Mouse (Mus musculus): ENCODE data around the gene Arel1. TPM values are rescaled to one million over a fixed set of nuclear protein-coding genes. Genes with fewer than 3 reads are reported as not detected.
A peak's percentile ranks its signal among the peaks of the same experiment; 100 is the strongest.

Gene Arel1
- polyA plus RNA-seq (2015; fragmentation: Nextera tagmentation; extraction: Ambion mirVana), result 9.3 and 10.1 TPM in 2 replicates

DNA sequence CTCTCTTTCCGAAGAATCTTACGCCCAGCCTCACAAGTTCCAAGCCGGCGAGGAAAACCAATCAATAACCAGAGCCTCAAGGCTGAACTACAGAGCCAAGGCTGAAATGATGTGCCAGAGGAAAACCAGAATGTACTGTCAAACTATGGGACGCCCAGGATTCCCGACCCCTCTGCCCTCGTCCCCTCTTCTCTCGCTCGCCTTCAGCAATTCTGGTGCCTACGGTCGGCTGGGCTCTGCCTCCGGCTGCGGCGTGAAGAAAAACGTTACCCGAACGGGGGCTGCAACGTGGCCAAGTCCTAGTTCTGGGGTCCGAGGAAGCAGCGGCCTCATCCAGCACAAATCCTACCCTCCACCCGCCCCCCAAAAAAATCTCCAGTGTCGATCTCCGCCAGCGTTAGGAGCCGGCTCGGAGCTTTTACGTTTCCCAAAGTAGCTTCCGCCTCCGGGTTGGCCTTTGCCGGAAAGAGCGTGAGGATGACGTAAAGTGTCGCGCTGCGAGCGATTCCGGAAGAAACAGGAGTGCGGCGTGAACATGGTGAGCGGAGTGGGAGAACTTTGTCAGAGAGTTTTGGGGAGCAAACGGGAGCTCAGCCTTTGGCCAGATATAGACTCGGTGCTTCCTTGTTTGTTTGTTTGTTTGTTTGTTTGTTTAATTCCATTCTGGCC lies at the start of gene Arel1, which contains the start of gene Fcf1:
TSS of gene Arel1 (minus strand) at position 473 of the 669 bp plus-strand sequence.
TSS of gene Fcf1 (plus strand) at position 470 of the 669 bp plus-strand sequence.
- WGBS, result under 1% methylated on average over 42 of the region's 42 CpGs
- Histone ChIP-seq H3K36me3 (peaks cover 32% of the 10 kb centered on the region), H3K9ac (peak within 1 kb of the TSS; percentile 87), H3K27me3 (replicated peaks) (no peaks in the 10 kb centered on the region), H3K9me3 (no peaks in the 10 kb centered on the region), H3K4me2 (peak within 1 kb of the TSS; percentile 92), H3K27ac (replicated peaks) (peak within 1 kb of the TSS; percentile 26), H3K4me3 (peak within 1 kb of the TSS; percentile 75), H3K4me1 (peaks cover 19% of the 10 kb centered on the region)
- ATAC-seq (ENCODE audit: extremely low read depth, insufficient number of reproducible peaks, low FRiP score, low TSS enrichment), result no peak

DNA sequence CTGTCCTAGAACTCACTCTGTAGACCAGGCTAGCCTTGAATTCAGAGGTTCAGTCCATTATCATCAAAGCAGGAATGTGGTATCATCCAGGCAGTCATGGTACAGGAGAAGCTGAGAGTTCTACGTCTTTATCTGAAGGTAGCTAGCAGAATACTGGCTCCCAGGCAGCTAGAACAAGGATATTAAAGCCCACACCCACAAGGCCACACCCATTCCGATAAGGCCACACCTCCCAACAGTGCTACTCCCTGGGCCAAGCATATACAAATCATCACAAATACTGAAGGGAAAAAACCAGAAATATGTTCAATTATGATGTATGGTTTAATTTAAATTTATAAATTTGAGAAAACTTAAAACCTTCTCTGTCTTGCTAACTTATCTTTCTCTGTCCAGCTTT lies 41.5 kb upstream of the Arel1 start:
- Histone ChIP-seq H3K9ac (no peak overlapping the region), H3K4me2 (no peak overlapping the region), H3K27me3 (replicated peaks) (no peaks in the 10 kb centered on the region), H3K4me1 (no peaks in the 10 kb centered on the region), H3K27ac (replicated peaks) (no peak overlapping the region), H3K9me3 (peaks cover 5% of the 10 kb centered on the region; the same call in 1 of the 2 replicates), H3K4me3 (no peak overlapping the region), H3K36me3 (peaks cover 54% of the 10 kb centered on the region)
- no peak for ATAC-seq (ENCODE audit: extremely low read depth, insufficient number of reproducible peaks, low FRiP score, low TSS enrichment)
- 67% methylated on average over 2 of the region's 2 CpGs for WGBS

DNA sequence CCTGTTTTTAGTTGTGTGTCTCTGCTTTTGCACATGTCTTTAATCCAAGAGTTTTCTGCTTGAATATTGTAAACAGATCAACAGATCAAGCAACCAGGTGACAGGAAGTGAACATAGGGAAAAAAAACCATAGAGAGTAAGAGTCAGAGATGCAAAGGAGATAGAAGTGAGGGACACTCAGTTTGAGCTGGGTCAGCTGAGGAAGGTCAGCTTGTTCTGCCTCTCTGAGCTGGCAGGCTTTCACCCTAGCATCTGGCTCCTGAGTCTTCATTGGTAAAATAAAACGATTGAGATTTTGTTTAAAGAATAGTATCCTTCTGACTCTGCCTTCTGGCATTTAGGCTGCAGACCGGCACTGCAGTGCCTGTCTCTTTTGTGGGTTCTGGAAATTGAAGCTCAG lies 39.8 kb upstream of the Arel1 start:
- Histone ChIP-seq H3K36me3 (peaks cover 40% of the 10 kb centered on the region), H3K4me3 (no peak overlapping the region), H3K9ac (no peak overlapping the region), H3K4me2 (no peak overlapping the region), H3K27me3 (replicated peaks) (no peaks in the 10 kb centered on the region), H3K9me3 (peaks cover 5% of the 10 kb centered on the region; the same call in 1 of the 2 replicates), H3K4me1 (no peaks in the 10 kb centered on the region), H3K27ac (replicated peaks) (no peak overlapping the region)
- no peak for ATAC-seq (ENCODE audit: extremely low read depth, insufficient number of reproducible peaks, low FRiP score, low TSS enrichment)
- WGBS, result 93% methylated on average over 2 of the region's 2 CpGs

DNA sequence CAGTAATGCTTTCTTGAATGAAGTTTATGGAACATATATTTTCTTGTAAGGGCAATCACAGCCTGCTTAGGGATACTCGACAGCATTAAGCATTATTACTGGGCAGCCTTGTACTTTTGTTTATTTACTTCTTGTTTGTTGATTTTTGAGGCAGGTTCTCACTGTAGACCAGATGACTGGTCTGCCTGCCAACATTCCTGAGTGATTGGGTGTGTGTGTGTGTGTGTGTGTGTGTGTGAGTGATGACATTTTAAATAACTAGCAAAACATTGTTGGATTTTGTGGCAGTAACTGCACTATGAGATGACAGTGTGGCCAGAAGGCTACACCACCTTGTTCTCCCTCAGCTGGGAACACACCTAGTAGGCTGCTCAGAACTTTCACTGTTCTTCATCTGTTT lies 39.1 kb upstream of the Arel1 start:
- H3K4me3 ChIP-seq, result no peak overlapping the region
- peaks cover 39% of the 10 kb centered on the region for H3K36me3 ChIP-seq
- ATAC-seq (ENCODE audit: extremely low read depth, insufficient number of reproducible peaks, low FRiP score, low TSS enrichment), result no peak
- WGBS, result 89% methylated on average over 1 of the region's 1 CpGs
- no peak overlapping the region for H3K27ac ChIP-seq (replicated peaks)
- no peak overlapping the region for H3K4me2 ChIP-seq
- no peak overlapping the region for H3K9ac ChIP-seq
- no peaks in the 10 kb centered on the region for H3K4me1 ChIP-seq
- H3K9me3 ChIP-seq, result peaks cover 5% of the 10 kb centered on the region; the same call in 1 of the 2 replicates
- H3K27me3 ChIP-seq (replicated peaks), result no peaks in the 10 kb centered on the region

DNA sequence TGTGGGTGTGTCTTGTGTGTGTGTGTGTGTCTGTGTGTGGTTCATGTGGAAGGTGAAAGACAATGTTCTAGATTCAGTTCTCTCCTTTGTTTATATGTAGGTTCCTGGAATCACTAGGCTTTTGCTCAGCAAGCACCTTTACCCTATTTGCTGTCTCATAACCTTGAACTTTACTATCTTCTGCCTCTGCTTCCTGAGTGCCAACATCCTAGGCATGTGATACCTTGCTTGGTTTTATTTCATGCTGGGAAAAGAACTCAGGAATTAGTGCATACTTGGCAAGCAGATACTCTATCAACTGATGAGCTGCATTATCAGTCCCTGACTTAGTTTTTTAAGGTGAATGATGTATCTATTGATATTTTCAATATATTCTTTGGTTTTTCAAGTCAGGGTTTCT lies 36.3 kb upstream of the Arel1 start:
- Histone ChIP-seq H3K4me1 (no peaks in the 10 kb centered on the region), H3K27ac (replicated peaks) (no peak overlapping the region), H3K36me3 (peaks cover 32% of the 10 kb centered on the region), H3K9me3 (peaks cover 4% of the 10 kb centered on the region; the same call in 1 of the 2 replicates), H3K4me3 (no peak overlapping the region), H3K4me2 (no peak overlapping the region), H3K9ac (no peak overlapping the region), H3K27me3 (replicated peaks) (no peaks in the 10 kb centered on the region)
- ATAC-seq (ENCODE audit: extremely low read depth, insufficient number of reproducible peaks, low FRiP score, low TSS enrichment), result no peak

DNA sequence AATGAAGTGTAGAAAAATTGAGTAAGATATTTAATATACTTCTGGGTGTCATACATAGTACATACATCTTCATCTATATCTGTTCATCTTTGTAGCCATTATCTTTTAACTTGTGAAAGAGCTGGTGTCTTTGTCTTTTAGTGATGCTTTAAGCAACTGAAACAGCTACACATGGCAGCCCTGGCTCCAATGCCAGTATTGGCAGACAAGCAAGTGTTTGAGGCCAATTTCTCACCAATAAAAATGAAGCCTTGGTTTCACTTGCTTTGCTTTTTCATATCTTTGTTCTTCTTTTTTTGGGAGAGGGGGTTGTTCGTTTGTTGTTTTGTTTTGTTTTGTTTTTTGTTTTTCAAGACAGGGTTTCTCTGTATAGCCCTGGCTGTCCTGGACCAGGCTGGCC lies 35.5 kb upstream of the Arel1 start:
- peaks cover 24% of the 10 kb centered on the region for H3K36me3 ChIP-seq
- no peaks in the 10 kb centered on the region for H3K27me3 ChIP-seq (replicated peaks)
- no peak for ATAC-seq (ENCODE audit: extremely low read depth, insufficient number of reproducible peaks, low FRiP score, low TSS enrichment)
- H3K4me2 ChIP-seq, result no peak overlapping the region
- H3K9ac ChIP-seq, result no peak overlapping the region
- WGBS, result 85% methylated on average over 1 of the region's 1 CpGs
- no peaks in the 10 kb centered on the region for H3K4me1 ChIP-seq
- no peaks in the 10 kb centered on the region for H3K9me3 ChIP-seq
- H3K27ac ChIP-seq (replicated peaks), result no peak overlapping the region
- H3K4me3 ChIP-seq, result no peak overlapping the region

DNA sequence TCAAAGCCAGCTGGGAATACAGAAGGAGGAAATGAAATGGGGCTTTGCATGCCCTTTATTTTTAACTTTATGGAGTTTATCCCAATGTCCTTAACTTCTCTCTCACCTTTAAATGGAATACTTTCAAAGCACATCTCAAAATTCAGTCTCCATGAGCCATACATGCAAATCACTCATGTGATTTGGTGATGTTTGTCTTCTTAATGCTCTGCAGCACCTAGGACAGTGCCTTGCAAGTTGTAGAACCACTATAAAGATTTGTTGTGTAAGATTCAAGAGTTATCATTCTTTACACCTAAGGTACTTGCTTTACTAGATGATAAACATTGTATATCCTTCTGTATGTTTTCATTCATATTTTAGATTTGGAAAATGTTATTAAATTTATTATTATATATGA lies 28.4 kb upstream of the Arel1 start:
- ATAC-seq (ENCODE audit: extremely low read depth, insufficient number of reproducible peaks, low FRiP score, low TSS enrichment), result no peak
- H3K9me3 ChIP-seq, result no peaks in the 10 kb centered on the region
- peaks cover 21% of the 10 kb centered on the region for H3K36me3 ChIP-seq
- H3K9ac ChIP-seq, result no peak overlapping the region
- H3K27me3 ChIP-seq (replicated peaks), result no peaks in the 10 kb centered on the region
- peaks cover 29% of the 10 kb centered on the region for H3K4me1 ChIP-seq
- H3K4me3 ChIP-seq, result peak overlapping the region; percentile 76; the same call in 1 of the 2 replicates
- H3K4me2 ChIP-seq, result peak overlapping the region; percentile 95
- no peak overlapping the region for H3K27ac ChIP-seq (replicated peaks)

DNA sequence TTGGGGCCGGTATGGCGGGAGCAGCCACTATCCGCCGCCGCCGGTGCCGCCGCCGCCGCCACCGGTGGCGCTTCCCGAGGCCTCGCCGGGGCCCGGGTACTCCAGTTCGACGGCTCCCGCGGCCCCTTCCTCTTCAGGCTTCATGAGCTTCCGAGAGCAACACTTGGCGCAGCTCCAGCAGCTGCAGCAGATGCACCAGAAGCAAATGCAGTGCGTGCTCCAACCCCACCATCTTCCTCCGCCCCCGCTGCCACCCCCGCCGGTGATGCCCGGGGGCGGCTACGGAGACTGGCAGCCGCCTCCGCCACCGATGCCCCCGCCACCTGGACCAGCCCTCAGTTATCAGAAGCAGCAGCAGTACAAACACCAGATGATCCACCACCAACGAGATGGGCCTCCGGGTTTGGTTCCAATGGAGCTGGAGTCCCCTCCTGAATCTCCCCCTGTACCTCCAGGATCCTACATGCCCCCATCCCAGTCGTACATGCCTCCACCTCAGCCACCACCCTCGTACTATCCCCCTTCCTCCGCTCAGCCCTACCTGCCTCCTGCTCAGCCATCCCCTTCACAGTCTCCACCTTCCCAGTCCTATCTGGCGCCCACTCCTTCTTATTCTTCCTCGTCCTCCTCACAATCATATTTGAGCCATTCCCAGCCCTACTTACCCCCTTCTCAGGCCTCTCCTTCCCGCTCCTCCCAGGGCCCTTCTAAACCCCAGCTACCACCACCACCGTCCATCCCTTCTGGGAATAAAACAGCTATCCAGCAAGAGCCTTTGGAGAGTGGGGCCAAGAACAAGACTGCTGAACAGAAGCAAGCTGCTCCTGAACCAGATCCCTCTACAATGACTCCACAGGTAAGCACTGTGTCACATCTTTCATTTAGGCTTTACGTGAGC lies 26.1 kb upstream of the Arel1 start:
- peak overlapping the region; percentile 97 for H3K9ac ChIP-seq
- H3K36me3 ChIP-seq, result peaks cover 8% of the 10 kb centered on the region; the same call in 1 of the 2 replicates
- peaks cover 3% of the 10 kb centered on the region; the same call in 1 of the 2 replicates for H3K9me3 ChIP-seq
- H3K27me3 ChIP-seq (replicated peaks), result no peaks in the 10 kb centered on the region
- peak overlapping the region; percentile 76 for H3K4me3 ChIP-seq
- under 1% methylated on average over 44 of the region's 44 CpGs for WGBS
- H3K27ac ChIP-seq (replicated peaks), result peak overlapping the region; percentile 84
- peak overlapping the region; percentile 95 for H3K4me2 ChIP-seq
- peak; percentile 24; the same call in 1 of the 2 replicates for ATAC-seq (ENCODE audit: extremely low read depth, insufficient number of reproducible peaks, low FRiP score, low TSS enrichment)
- peaks cover 29% of the 10 kb centered on the region for H3K4me1 ChIP-seq

DNA sequence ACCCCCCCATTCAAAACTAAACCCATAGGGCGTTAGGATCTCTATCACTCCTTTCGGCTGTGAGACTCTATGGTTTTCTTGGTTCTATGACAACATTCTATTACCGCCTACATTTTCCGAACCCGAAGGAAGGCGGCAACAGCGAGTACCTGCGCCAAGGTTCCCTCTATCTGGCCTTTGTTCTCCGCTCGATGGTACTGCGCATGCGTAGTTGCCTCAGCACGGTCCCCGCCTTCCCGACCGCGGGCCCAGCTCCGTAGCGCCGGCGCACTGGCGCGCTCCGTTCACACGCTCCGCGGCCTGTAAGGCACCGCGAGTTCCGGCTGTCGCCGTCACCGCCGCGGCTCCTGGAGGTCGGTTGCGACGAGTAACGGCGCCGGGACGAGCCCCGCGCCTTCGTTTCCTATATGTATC lies 25.4 kb upstream of the Arel1 start, which contains the start of gene Ylpm1:
TSS of gene Ylpm1 (plus strand) at position 239 of the 414 bp plus-strand sequence.
- peaks cover 8% of the 10 kb centered on the region; the same call in 1 of the 2 replicates for H3K36me3 ChIP-seq
- H3K4me1 ChIP-seq, result peaks cover 29% of the 10 kb centered on the region
- under 1% methylated on average over 45 of the region's 45 CpGs for WGBS
- peaks cover 3% of the 10 kb centered on the region; the same call in 1 of the 2 replicates for H3K9me3 ChIP-seq
- H3K4me2 ChIP-seq, result peak within 1 kb of the TSS; percentile 95
- peak within 1 kb of the TSS; percentile 97 for H3K9ac ChIP-seq
- no peaks in the 10 kb centered on the region for H3K27me3 ChIP-seq (replicated peaks)
- peak within 1 kb of the TSS; percentile 84 for H3K27ac ChIP-seq (replicated peaks)
- peak; percentile 97 for ATAC-seq (ENCODE audit: extremely low read depth, insufficient number of reproducible peaks, low FRiP score, low TSS enrichment)
- peak within 1 kb of the TSS; percentile 76 for H3K4me3 ChIP-seq

DNA sequence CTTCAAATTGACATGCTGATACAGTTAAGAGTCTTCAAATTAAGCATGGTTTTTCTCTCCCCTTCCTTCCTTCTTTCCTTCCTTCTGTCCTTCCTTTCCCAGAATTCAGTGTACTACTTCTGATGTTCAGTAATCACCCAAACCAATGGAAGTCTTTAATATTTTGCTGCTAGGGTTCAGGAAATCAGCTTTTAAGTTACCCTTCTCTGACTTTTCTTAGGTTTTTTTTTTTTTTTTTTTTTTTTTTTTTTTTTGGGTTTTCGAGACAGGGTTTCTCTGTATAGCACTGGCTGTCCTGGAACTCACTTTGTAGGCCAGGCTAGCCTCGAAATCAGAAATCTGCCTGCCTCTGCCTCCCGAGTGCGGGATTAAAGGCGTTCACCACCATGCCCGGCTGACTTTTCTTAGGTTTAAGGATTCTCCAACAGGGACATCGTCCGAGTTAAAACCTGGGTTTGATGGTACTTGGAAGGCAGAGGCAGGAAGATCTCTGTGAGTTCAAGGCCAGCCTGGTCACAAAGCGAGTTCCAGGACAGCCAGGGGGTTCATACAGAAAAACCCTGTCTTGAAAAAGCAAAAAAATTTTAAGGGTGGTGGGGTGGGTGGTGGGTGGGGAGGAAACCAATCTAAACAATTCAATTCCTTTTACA lies 24.5 kb upstream of the Arel1 start:
- Histone ChIP-seq H3K9me3 (peaks cover 3% of the 10 kb centered on the region; the same call in 1 of the 2 replicates), H3K36me3 (peaks cover 4% of the 10 kb centered on the region; the same call in 1 of the 2 replicates), H3K27ac (replicated peaks) (no peak overlapping the region), H3K4me3 (peak overlapping the region; percentile 76), H3K27me3 (replicated peaks) (no peaks in the 10 kb centered on the region), H3K9ac (peak overlapping the region; percentile 65), H3K4me2 (peak overlapping the region; percentile 95), H3K4me1 (peaks cover 29% of the 10 kb centered on the region)
- WGBS, result 90% methylated on average over 9 of the region's 9 CpGs
- no peak for ATAC-seq (ENCODE audit: extremely low read depth, insufficient number of reproducible peaks, low FRiP score, low TSS enrichment)

DNA sequence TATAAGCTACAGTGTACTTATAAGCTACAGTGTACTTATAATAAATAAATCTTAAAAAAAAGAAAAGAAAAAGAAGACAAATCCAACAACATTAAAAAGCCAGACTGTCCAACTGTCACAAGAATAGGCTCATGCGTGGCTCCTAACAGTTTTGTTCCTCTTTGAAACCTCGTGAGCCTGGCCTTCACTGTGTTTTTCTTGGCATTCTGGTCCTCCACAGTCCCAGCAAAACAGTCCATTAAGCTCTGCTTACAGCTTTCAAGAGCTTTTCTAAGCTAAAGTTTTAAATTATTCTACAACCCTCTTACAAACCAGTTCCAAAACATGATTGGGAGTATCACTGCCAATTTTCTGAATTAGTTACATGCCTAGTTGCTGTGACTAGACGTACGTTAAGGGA lies 18.8 kb upstream of the Arel1 start:
- H3K9me3 ChIP-seq, result peaks cover 3% of the 10 kb centered on the region; the same call in 1 of the 2 replicates
- H3K27ac ChIP-seq (replicated peaks), result no peak overlapping the region
- no peaks in the 10 kb centered on the region; the same call in 1 of the 2 replicates for H3K27me3 ChIP-seq (replicated peaks)
- no peak for ATAC-seq (ENCODE audit: extremely low read depth, insufficient number of reproducible peaks, low FRiP score, low TSS enrichment)
- H3K9ac ChIP-seq, result no peak overlapping the region
- H3K4me3 ChIP-seq, result no peak overlapping the region
- peaks cover 5% of the 10 kb centered on the region for H3K36me3 ChIP-seq
- H3K4me2 ChIP-seq, result no peak overlapping the region
- 56% methylated on average over 4 of the region's 4 CpGs for WGBS
- no peaks in the 10 kb centered on the region for H3K4me1 ChIP-seq

All from heart, embryonic 13.5 days (tissue).